Mouse (Mus musculus): ENCODE data around the gene Spint2. TPM values are rescaled to one million over a fixed set of nuclear protein-coding genes. Genes with fewer than 3 reads are reported as not detected.

Spint2 gene
- polyA plus RNA-seq, 1 experiment, result 43.8 TPM

GRCm38 (mm10) chr7:29302641-29303040 lies 20.9 kb upstream of the Spint2 start:
- TF ChIP-seq POLR2A (IDR thresholded peaks at IDR 0.05; ENCODE audit: borderline replicate concordance, extremely low read depth, insufficient read depth, insufficient read length, poor library complexity, severe bottlenecking) (no peak), CTCF (IDR thresholded peaks at IDR 0.05; ENCODE audit: borderline replicate concordance, extremely low read depth, insufficient read depth, insufficient read length) (no peak)
- DNase-seq (ENCODE audit: low read depth), result no peak

- TF ChIP-seq POLR2A (IDR thresholded peaks at IDR 0.05; ENCODE audit: borderline replicate concordance, extremely low read depth, insufficient read depth, insufficient read length, poor library complexity, severe bottlenecking), result no peak
- peak; percentile 85 for TF ChIP-seq CTCF (IDR thresholded peaks at IDR 0.05; ENCODE audit: borderline replicate concordance, extremely low read depth, insufficient read depth, insufficient read length)
- DNase-seq (ENCODE audit: low read depth), result peak; percentile 89
These were observed 19.4 kb upstream of the Spint2 start for GRCm38 (mm10) chr7:29301127-29301566.

GRCm38 (mm10) chr7:29296998-29297397 lies 15.3 kb upstream of the Spint2 start:
- DNase-seq (ENCODE audit: low read depth), result peak; percentile 87
- TF ChIP-seq POLR2A (IDR thresholded peaks at IDR 0.05; ENCODE audit: borderline replicate concordance, extremely low read depth, insufficient read depth, insufficient read length, poor library complexity, severe bottlenecking), result no peak
- peak; percentile 90 for TF ChIP-seq CTCF (IDR thresholded peaks at IDR 0.05; ENCODE audit: borderline replicate concordance, extremely low read depth, insufficient read depth, insufficient read length)

GRCm38 (mm10) chr7:29295861-29296647 lies 14.3 kb upstream of the Spint2 start:
- TF ChIP-seq CTCF (IDR thresholded peaks at IDR 0.05; ENCODE audit: borderline replicate concordance, extremely low read depth, insufficient read depth, insufficient read length) (no peak), POLR2A (IDR thresholded peaks at IDR 0.05; ENCODE audit: borderline replicate concordance, extremely low read depth, insufficient read depth, insufficient read length, poor library complexity, severe bottlenecking) (no peak)
- DNase-seq (ENCODE audit: low read depth), result no peak

GRCm38 (mm10) chr7:29294111-29294761 lies 12.5 kb upstream of the Spint2 start:
- no peak for DNase-seq (ENCODE audit: low read depth)
- TF ChIP-seq POLR2A (IDR thresholded peaks at IDR 0.05; ENCODE audit: borderline replicate concordance, extremely low read depth, insufficient read depth, insufficient read length, poor library complexity, severe bottlenecking) (no peak), CTCF (IDR thresholded peaks at IDR 0.05; ENCODE audit: borderline replicate concordance, extremely low read depth, insufficient read depth, insufficient read length) (no peak)

GRCm38 (mm10) chr7:29293131-29294065 lies 11.7 kb upstream of the Spint2 start:
- TF ChIP-seq CTCF (IDR thresholded peaks at IDR 0.05; ENCODE audit: borderline replicate concordance, extremely low read depth, insufficient read depth, insufficient read length) (no peak), POLR2A (IDR thresholded peaks at IDR 0.05; ENCODE audit: borderline replicate concordance, extremely low read depth, insufficient read depth, insufficient read length, poor library complexity, severe bottlenecking) (no peak)
- DNase-seq (ENCODE audit: low read depth), result no peak

GRCm38 (mm10) chr7:29292458-29293098 lies 10.9 kb upstream of the Spint2 start:
- DNase-seq (ENCODE audit: low read depth), result peak; percentile 79
- no peak for TF ChIP-seq CTCF (IDR thresholded peaks at IDR 0.05; ENCODE audit: borderline replicate concordance, extremely low read depth, insufficient read depth, insufficient read length)
- no peak for TF ChIP-seq POLR2A (IDR thresholded peaks at IDR 0.05; ENCODE audit: borderline replicate concordance, extremely low read depth, insufficient read depth, insufficient read length, poor library complexity, severe bottlenecking)

- no peak for TF ChIP-seq CTCF (IDR thresholded peaks at IDR 0.05; ENCODE audit: borderline replicate concordance, extremely low read depth, insufficient read depth, insufficient read length)
- no peak for TF ChIP-seq POLR2A (IDR thresholded peaks at IDR 0.05; ENCODE audit: borderline replicate concordance, extremely low read depth, insufficient read depth, insufficient read length, poor library complexity, severe bottlenecking)
- DNase-seq (ENCODE audit: low read depth), result peak; percentile 82
These were observed 10.1 kb upstream of the Spint2 start for GRCm38 (mm10) chr7:29291616-29292457.

- TF ChIP-seq POLR2A (IDR thresholded peaks at IDR 0.05; ENCODE audit: borderline replicate concordance, extremely low read depth, insufficient read depth, insufficient read length, poor library complexity, severe bottlenecking) (no peak), CTCF (IDR thresholded peaks at IDR 0.05; ENCODE audit: borderline replicate concordance, extremely low read depth, insufficient read depth, insufficient read length) (no peak)
- peak; percentile 66 for DNase-seq (ENCODE audit: low read depth)
These were observed 9.2 kb upstream of the Spint2 start for GRCm38 (mm10) chr7:29290691-29291485.

Measured in brain, embryonic 14.5 days (tissue).